Mouse (Mus musculus) midbrain, embryonic 13.5 days (tissue): Measurements from ENCODE around the gene Vegfd. TPM values are rescaled to one million over a fixed set of nuclear protein-coding genes. Genes with fewer than 3 reads are reported as not detected.

ENCODE experiments used
- ATAC-seq: fragments of 200-750 bp; cut with Nextera tagmentation; 2 replicates; pipeline ENCODE4 v1.8.0; 2017; ENCODE audit warnings: mild to moderate bottlenecking, moderate TSS enrichment, moderate library complexity
- H3K27ac ChIP-seq: fragments of 300-500 bp; sonication (generic); 2 replicates; pipeline ENCODE4 v1.5.1; 2015; ENCODE audit warnings: inconsistent platforms, mild to moderate bottlenecking, moderate library complexity
- H3K27me3 ChIP-seq: fragments of 300-500 bp; sonication (generic); 2 replicates; pipeline ENCODE4 v1.6.1; 2015; ENCODE audit warnings: mild to moderate bottlenecking, inconsistent platforms
- H3K36me3 ChIP-seq: fragments of 300-500 bp; sonication (generic); 2 replicates; pipeline ENCODE4 v1.6.1; 2015; ENCODE audit warnings: mild to moderate bottlenecking, inconsistent platforms
- H3K4me1 ChIP-seq: fragments of 300-500 bp; sonication (generic); replicated peaks from 2 replicates; pipeline ENCODE4 v1.6.1; 2015; ENCODE audit warnings: inconsistent platforms
- H3K4me2 ChIP-seq: fragments of 300-500 bp; sonication (generic); replicated peaks from 2 replicates; pipeline ENCODE4 v1.6.1; 2015; ENCODE audit warnings: moderate library complexity, mild to moderate bottlenecking, inconsistent platforms
- H3K4me3 ChIP-seq: fragments of 300-500 bp; sonication (generic); replicated peaks from 2 replicates; pipeline ENCODE4 v1.5.1; 2015; ENCODE audit warnings: mild to moderate bottlenecking, inconsistent platforms
- H3K9ac ChIP-seq: fragments of 300-500 bp; sonication (generic); replicated peaks from 2 replicates; pipeline ENCODE4 v1.6.1; 2015; ENCODE audit warnings: mild to moderate bottlenecking, inconsistent platforms
- H3K9me3 ChIP-seq: fragments of 300-500 bp; sonication (generic); 2 replicates; pipeline ENCODE4 v1.6.1; 2016; ENCODE audit warnings: mild to moderate bottlenecking, inconsistent platforms
- WGBS: fragments of 180-500 bp; shearing (Covaris S2); methylation state at CpG from one replicate; pipeline ENCODE4 v1.1.7; 2015; 5-methylcytosine and 5-hydroxymethylcytosine counted together
- polyA plus RNA-seq: library from polyadenylated mRNA; unstranded; fragments of >200 nt; fragmentation: Nextera tagmentation; extraction: Ambion mirVana; gene quantifications from 2 replicates; pipeline ENCODE4 v1.2.1, GENCODE M21; 2015

Gene Vegfd
- polyA plus RNA-seq, 1 experiment from 2014 or later: 0.12 TPM

DNA sequence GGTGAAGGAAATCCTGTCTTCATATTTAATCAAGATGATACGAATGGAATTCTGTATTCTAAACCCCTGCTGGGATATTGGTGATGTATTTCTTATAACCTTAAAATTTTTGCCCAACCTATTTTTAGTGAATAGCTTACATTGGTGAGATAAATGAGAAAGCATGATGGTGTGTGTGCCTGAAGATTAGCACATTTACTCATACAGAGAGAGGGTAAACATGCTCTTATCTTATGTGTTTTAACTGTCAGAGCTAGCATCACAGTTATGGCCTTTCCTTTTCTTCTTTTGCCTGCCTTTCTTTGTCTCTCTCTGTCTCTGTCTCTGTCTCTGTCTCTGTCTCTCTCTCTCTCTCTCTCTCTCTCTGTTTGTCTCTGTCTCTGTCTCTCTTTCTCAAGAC lies 51.6 kb downstream of the Vegfd start:
- no peak overlapping the region for H3K4me3 ChIP-seq
- peaks cover 6% of the 10 kb centered on the region; the same call in 1 of the 2 replicates for H3K27me3 ChIP-seq
- no peaks in the 10 kb centered on the region for H3K36me3 ChIP-seq
- no peak overlapping the region for H3K27ac ChIP-seq
- H3K4me1 ChIP-seq: peaks cover 9% of the 10 kb centered on the region; the same call in 1 of the 2 replicates
- H3K4me2 ChIP-seq: no peak overlapping the region
- no peak overlapping the region for H3K9ac ChIP-seq
- 87% methylated on average over 1 of the region's 1 CpGs for WGBS
- ATAC-seq: no peak
- no peaks in the 10 kb centered on the region for H3K9me3 ChIP-seq

DNA sequence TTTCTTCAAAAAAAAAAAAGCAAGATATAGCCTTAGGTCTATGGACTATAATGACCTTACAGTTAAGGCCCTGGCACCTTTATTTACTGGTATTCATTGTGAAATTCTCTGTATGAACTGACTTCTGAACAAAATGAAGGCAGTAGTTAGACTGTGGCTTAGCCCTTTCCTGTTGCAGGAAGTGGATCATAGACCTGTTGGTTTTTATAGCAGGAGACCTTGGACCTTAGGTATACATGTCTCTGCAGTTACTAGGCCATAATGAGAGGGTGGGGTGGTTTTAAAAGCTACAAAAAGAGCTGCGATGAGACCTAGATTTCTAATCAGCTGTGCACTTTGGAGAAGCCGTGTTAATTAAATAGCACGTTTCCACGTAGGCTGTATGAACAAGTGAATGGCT lies 54.1 kb downstream of the Vegfd start:
- Histone ChIP-seq H3K4me2 (no peak overlapping the region), H3K4me3 (no peak overlapping the region), H3K27me3 (peaks cover 3% of the 10 kb centered on the region; the same call in 1 of the 2 replicates), H3K9me3 (no peaks in the 10 kb centered on the region), H3K27ac (no peak overlapping the region), H3K4me1 (no peaks in the 10 kb centered on the region), H3K36me3 (peaks cover 7% of the 10 kb centered on the region; the same call in 1 of the 2 replicates), H3K9ac (no peak overlapping the region)
- no peak for ATAC-seq
- WGBS: 96% methylated on average over 4 of the region's 4 CpGs

DNA sequence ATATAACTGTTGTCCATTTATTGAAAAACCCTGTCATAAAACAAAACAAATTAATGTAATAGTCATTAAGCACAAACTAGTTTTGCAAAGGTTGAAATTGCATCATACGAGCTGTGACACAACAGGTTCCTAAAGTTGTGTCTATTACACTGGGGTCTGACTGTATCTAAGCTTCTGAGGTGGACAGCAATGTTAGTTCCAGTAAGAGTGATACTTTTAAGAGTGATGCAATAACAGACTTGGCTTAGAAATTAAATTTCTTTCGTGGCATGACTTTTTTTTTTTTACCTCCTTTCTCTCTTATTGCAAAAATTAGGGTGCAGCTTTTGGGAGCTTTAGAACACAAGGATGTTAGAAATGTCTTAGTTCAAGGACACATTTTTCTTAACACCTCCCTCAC lies 55.0 kb downstream of the Vegfd start:
- WGBS: 88% methylated on average over 2 of the region's 2 CpGs
- no peaks in the 10 kb centered on the region for H3K4me1 ChIP-seq
- H3K4me3 ChIP-seq: no peak overlapping the region
- H3K4me2 ChIP-seq: no peak overlapping the region
- no peak overlapping the region for H3K9ac ChIP-seq
- H3K36me3 ChIP-seq: peaks cover 11% of the 10 kb centered on the region; the same call in 1 of the 2 replicates
- H3K27me3 ChIP-seq: peaks cover 3% of the 10 kb centered on the region; the same call in 1 of the 2 replicates
- ATAC-seq: no peak
- H3K27ac ChIP-seq: no peak overlapping the region
- no peaks in the 10 kb centered on the region for H3K9me3 ChIP-seq

DNA sequence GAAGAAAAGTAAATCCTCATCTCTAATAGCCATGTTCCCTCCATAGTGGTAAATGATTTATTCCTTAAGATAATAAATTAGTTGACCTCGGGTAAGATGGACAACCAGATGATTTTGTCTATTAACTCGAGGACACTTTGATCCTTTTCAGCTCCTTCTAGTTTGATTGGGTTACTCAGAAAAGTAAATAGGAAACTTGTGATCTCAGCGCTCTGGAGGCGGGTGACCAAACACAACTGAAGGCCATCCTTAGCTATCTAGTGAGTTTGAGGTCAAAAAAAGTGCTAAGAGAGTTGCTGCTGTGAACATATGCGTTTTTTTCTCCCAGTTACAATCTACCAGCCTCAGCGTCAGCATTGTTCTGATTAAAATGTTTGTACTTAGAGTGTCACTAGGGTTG lies 57.4 kb downstream of the Vegfd start:
- ATAC-seq: no peak
- Histone ChIP-seq H3K9ac (no peak overlapping the region), H3K27me3 (peaks cover 3% of the 10 kb centered on the region; the same call in 1 of the 2 replicates)

DNA sequence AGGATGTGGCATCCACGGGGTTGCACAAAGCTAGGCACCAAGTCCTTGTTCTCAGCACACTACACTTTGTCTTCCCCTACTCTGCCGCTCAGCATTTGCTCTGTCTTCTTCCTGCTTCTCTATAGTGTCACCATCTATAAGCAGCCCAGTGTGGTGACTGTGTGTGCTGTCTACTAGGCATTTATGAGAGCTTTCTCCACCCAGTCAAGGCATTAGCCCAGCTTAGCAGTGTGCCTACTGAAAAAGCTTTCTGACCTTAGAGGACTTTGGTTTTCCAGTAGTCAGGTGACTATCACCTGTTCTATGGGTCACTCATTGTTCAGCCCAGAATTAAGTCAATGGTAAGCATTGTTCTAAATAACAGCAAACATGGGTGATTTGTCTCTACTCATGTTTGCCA lies 58.0 kb downstream of the Vegfd start:
- WGBS: 93% methylated on average over 2 of the region's 2 CpGs
- Histone ChIP-seq H3K4me3 (no peak overlapping the region), H3K4me2 (no peak overlapping the region), H3K27ac (no peak overlapping the region), H3K27me3 (peaks cover 3% of the 10 kb centered on the region; the same call in 1 of the 2 replicates), H3K9ac (no peak overlapping the region), H3K36me3 (peaks cover 11% of the 10 kb centered on the region; the same call in 1 of the 2 replicates), H3K9me3 (no peaks in the 10 kb centered on the region), H3K4me1 (no peaks in the 10 kb centered on the region)
- ATAC-seq: no peak

More for the DNA sequence above, 57.4 kb downstream of the Vegfd start:
- 89% methylated on average over 6 of the region's 6 CpGs for WGBS
- H3K27ac ChIP-seq: no peak overlapping the region
- H3K4me1 ChIP-seq: no peaks in the 10 kb centered on the region
- H3K9me3 ChIP-seq: no peaks in the 10 kb centered on the region
- H3K4me2 ChIP-seq: no peak overlapping the region
- H3K4me3 ChIP-seq: no peak overlapping the region
- peaks cover 11% of the 10 kb centered on the region; the same call in 1 of the 2 replicates for H3K36me3 ChIP-seq

DNA sequence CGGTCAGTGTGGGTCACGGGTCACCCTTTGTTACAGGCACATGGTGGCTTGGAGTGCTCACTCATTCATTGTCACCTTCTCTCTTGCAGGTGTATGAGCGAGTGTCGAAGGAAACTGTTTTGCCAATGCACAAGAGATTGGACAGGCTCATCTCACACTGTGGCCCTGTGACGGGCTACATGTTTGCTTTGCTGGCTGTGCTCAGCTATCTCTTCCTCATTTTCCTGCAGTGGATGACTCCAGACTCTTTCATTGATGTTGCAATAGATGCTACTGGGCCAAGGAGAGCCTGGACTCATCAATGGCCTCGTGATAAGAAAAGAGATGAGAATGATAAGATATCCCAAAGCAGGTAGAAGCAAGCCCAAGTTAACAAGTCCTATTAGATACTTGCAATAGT lies 58.4 kb downstream of the Vegfd start:
- WGBS: 92% methylated on average over 6 of the region's 6 CpGs
- no peaks in the 10 kb centered on the region for H3K4me1 ChIP-seq
- H3K27me3 ChIP-seq: peaks cover 3% of the 10 kb centered on the region; the same call in 1 of the 2 replicates
- no peak for ATAC-seq
- no peak overlapping the region for H3K4me2 ChIP-seq
- no peak overlapping the region for H3K9ac ChIP-seq
- H3K9me3 ChIP-seq: no peaks in the 10 kb centered on the region
- H3K36me3 ChIP-seq: peaks cover 11% of the 10 kb centered on the region; the same call in 1 of the 2 replicates
- no peak overlapping the region for H3K4me3 ChIP-seq
- H3K27ac ChIP-seq: no peak overlapping the region

DNA sequence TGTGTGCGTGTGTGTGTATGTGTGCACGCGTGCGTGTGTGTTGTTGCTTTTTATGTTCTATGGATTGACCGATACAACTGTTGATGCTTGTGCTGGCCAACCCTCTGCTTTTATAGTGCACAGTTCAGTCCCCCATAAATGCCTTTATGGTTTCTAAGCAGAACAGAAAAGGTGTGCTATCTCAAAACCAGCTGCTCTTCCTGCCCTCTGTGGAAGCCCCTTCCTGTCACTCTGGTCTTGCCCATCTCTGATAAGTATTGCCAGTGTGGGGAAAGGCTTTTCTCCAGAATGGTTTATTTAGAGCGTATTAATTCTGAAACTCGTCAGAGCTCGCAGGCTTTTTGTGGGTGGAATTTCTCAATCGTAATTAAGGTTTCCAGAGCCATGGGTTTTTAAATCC lies 59.5 kb downstream of the Vegfd start:
- no peak overlapping the region for H3K4me2 ChIP-seq
- H3K9me3 ChIP-seq: no peaks in the 10 kb centered on the region
- peaks cover 11% of the 10 kb centered on the region; the same call in 1 of the 2 replicates for H3K36me3 ChIP-seq
- H3K4me3 ChIP-seq: no peak overlapping the region
- H3K27ac ChIP-seq: no peak overlapping the region
- peaks cover 3% of the 10 kb centered on the region; the same call in 1 of the 2 replicates for H3K27me3 ChIP-seq
- no peaks in the 10 kb centered on the region for H3K4me1 ChIP-seq
- H3K9ac ChIP-seq: no peak overlapping the region
- WGBS: 97% methylated on average over 9 of the region's 9 CpGs
- no peak for ATAC-seq

DNA sequence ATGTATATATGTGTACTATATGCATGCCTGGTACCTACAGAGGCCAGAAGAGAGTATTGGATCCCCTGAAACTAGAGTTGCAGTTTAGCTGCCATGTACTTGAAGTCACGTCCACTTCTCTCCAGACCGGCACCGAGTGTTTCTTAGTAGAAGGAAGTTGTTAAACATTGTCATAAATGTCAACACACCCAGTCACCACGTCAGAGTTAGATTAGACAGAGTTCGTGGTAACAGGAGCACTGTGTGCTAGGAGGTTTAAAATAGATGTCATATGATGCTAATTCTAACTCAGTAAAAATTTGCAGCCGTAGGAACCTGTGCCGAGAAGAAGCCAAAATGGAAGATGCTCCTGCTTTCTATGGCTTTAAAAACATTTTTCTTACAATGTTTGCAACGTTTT lies 63.5 kb downstream of the Vegfd start, which contains the start of gene Asb11:
TSS of gene Asb11 (plus strand) at position 286 of the 400 bp plus-strand sequence.
- Histone ChIP-seq H3K4me1 (no peaks in the 10 kb centered on the region), H3K36me3 (peaks cover 10% of the 10 kb centered on the region; the same call in 1 of the 2 replicates), H3K27me3 (0 out of 2 replicates have a peak, but pooled peaks cover 7% of the 10 kb centered on the region), H3K27ac (no peak within 1 kb of the TSS), H3K4me3 (no peak within 1 kb of the TSS), H3K4me2 (no peak within 1 kb of the TSS), H3K9me3 (no peaks in the 10 kb centered on the region), H3K9ac (no peak within 1 kb of the TSS)
- no peak for ATAC-seq
- 84% methylated on average over 8 of the region's 8 CpGs for WGBS

DNA sequence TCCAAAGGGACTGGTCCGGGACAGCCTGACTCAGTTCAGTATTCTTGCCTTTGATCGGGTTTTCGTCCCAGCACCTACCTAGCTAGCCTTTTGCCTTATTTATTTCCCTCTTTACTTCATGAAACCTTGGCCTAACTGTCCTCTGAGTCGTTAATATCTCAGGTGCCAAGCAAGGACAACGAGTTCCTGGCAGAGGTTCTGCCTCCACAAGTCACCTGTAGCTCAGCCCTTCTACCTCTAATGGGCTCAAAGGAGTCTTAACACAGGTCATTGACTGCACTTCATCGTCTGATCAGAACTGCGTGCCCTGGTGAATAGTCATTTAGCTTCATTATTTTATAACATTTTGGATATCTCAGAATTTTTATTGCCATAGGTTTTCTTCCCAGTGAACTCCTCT lies 66.3 kb downstream of the Vegfd start:
- Histone ChIP-seq H3K9ac (no peak overlapping the region), H3K36me3 (no peaks in the 10 kb centered on the region), H3K9me3 (no peaks in the 10 kb centered on the region), H3K4me3 (no peak overlapping the region), H3K4me1 (no peaks in the 10 kb centered on the region), H3K4me2 (no peak overlapping the region), H3K27me3 (peaks cover 16% of the 10 kb centered on the region; the same call in 1 of the 2 replicates), H3K27ac (no peak overlapping the region)
- ATAC-seq: no peak
- 89% methylated on average over 7 of the region's 7 CpGs for WGBS

DNA sequence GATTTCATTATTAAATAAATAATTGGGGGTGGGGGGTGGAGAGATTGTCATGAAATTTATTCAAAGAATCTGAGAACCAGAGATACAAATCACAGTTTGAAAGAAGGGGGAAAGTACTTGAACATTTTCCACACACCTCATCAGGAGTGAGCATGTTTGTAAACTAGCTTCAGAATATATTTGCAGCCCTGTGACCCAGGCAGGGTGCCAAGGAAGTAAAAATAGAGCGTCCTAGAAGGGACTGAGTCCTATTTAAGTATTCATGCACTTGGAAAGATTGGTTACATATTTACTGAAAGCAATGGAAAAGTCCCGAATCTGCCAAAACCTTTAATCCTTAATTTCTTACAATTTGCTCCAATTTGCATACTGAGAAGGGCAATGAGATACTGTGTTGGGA lies 67.0 kb downstream of the Vegfd start:
- no peak overlapping the region for H3K27ac ChIP-seq
- 74% methylated on average over 2 of the region's 2 CpGs for WGBS
- no peak for ATAC-seq
- H3K9ac ChIP-seq: no peak overlapping the region
- no peaks in the 10 kb centered on the region for H3K36me3 ChIP-seq
- no peaks in the 10 kb centered on the region for H3K9me3 ChIP-seq
- H3K4me3 ChIP-seq: no peak overlapping the region
- no peak overlapping the region for H3K4me2 ChIP-seq
- peaks cover 16% of the 10 kb centered on the region; the same call in 1 of the 2 replicates for H3K27me3 ChIP-seq
- H3K4me1 ChIP-seq: no peaks in the 10 kb centered on the region

DNA sequence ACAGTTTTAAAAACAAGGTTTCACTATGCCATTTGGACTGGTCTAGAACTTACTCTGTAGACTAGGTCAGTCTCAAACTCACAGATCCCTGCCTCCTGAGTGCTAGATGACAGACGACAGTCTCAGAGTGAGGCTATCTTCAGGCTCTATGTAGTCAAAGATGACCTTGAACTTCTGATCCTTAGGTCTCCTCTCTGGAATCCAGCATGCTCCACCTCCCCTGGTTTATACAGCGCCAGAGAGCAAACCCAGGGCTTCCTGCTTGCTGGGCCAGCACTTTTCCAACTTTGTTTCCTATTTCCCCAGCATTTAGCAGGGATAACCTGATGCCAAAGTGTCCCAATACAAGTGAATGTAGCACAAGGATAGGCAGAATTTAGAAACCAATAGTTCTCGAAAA lies 67.5 kb downstream of the Vegfd start:
- no peak for ATAC-seq
- Histone ChIP-seq H3K36me3 (no peaks in the 10 kb centered on the region), H3K27ac (no peak overlapping the region), H3K9ac (no peak overlapping the region), H3K4me2 (no peak overlapping the region), H3K4me3 (no peak overlapping the region), H3K4me1 (no peaks in the 10 kb centered on the region), H3K9me3 (no peaks in the 10 kb centered on the region), H3K27me3 (peaks cover 16% of the 10 kb centered on the region; the same call in 1 of the 2 replicates)
- WGBS: 83% methylated on average over 3 of the region's 3 CpGs

DNA sequence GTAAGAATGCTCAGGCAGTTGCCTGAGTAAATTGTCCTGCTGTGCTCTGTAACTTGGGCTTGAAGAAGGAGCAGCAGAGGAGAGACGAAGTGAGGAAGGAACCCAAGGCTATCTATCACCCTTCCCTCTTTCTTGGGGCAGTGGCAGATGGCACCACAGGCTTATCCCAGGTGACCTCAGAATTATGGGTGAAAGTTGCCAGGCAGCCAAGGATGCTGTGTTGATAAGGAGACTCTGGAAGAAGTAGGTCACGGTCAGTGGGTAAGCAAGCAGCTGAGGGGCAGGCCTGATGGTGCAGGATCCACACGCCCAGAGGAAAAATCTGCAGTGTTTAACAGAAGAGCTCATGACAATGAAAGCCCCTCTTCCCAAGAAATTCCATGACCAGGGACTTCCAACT lies 68.1 kb downstream of the Vegfd start:
- ATAC-seq: no peak
- H3K4me1 ChIP-seq: no peaks in the 10 kb centered on the region

DNA sequence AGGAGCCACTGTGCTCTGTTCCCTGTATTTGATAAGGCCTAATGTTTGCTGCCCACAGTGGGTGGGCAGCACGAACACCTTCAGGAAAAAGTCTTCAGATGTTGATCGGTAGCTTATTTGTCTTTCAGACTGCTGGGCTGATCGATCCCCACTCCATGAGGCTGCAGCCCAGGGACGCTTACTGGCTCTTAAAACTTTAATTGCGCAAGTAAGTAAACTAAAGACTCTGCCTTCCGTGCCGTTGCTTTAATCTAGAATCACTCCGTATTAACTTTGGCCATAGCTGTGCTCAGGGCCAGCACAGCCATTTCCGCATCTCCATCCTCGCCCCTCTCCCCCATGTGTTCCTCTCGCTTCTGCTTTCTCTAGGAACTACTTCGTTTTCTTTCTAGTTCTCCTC lies 72.4 kb downstream of the Vegfd start:
- no peaks in the 10 kb centered on the region for H3K36me3 ChIP-seq
- ATAC-seq: no peak
- WGBS: 88% methylated on average over 12 of the region's 12 CpGs

More for the DNA sequence above, 68.1 kb downstream of the Vegfd start:
- WGBS: 91% methylated on average over 3 of the region's 3 CpGs
- no peak overlapping the region for H3K9ac ChIP-seq
- no peak overlapping the region for H3K4me2 ChIP-seq
- H3K9me3 ChIP-seq: no peaks in the 10 kb centered on the region
- H3K27me3 ChIP-seq: peaks cover 16% of the 10 kb centered on the region; the same call in 1 of the 2 replicates
- H3K4me3 ChIP-seq: no peak overlapping the region
- H3K27ac ChIP-seq: no peak overlapping the region
- H3K36me3 ChIP-seq: no peaks in the 10 kb centered on the region

More for the DNA sequence above, 72.4 kb downstream of the Vegfd start:
- H3K27ac ChIP-seq: no peak overlapping the region
- no peak overlapping the region for H3K4me2 ChIP-seq
- peaks cover 13% of the 10 kb centered on the region; the same call in 1 of the 2 replicates for H3K27me3 ChIP-seq
- H3K9me3 ChIP-seq: no peaks in the 10 kb centered on the region
- H3K9ac ChIP-seq: no peak overlapping the region
- no peaks in the 10 kb centered on the region for H3K4me1 ChIP-seq
- no peak overlapping the region for H3K4me3 ChIP-seq
